Mouse (Mus musculus) liver, adult 2 months (tissue): Measurements from ENCODE around the gene Pdlim5. TPM values are rescaled to one million over a fixed set of nuclear protein-coding genes. Genes with fewer than 3 reads are reported as not detected.
A peak's percentile ranks its signal among the peaks of the same experiment; 100 is the strongest.
"Not testable (repeated sequence)": the region's sequence is repeated elsewhere in the genome, so short reads cannot be mapped to it uniquely, and the experiment has no call there.

Source experiments
- DNase-seq: peaks from one replicate; pipeline ENCODE4 v3.0.0-alpha.2; 2011; ENCODE audit warnings: low read depth, low spot score; ENCODE audit errors: extremely low read depth
- H3K27ac ChIP-seq: fragments of 200-500 bp; replicated peaks from 2 replicates; pipeline ENCODE4 v1.5.1; 2012; ENCODE audit warnings: low read depth, mild to moderate bottlenecking, control low read depth, inconsistent platforms, low read length; ENCODE audit not compliant: insufficient read depth
- H3K27me3 ChIP-seq: fragments of 200-500 bp; 2 replicates; pipeline ENCODE4 v1.6.1; 2012; ENCODE audit warnings: mild to moderate bottlenecking, moderate library complexity, low read length, inconsistent platforms; ENCODE audit not compliant: control insufficient read depth, insufficient read depth
- H3K36me3 ChIP-seq: fragments of 200-500 bp; 2 replicates; pipeline ENCODE4 v1.6.1; 2012; ENCODE audit warnings: low read length, inconsistent platforms; ENCODE audit not compliant: control insufficient read depth, insufficient read depth
- H3K4me1 ChIP-seq: fragments of 200-500 bp; 2 replicates; pipeline ENCODE4 v1.6.1; 2011; ENCODE audit warnings: low read length; ENCODE audit not compliant: control insufficient read depth, insufficient read depth
- H3K4me3 ChIP-seq: fragments of 200-500 bp; 2 replicates; pipeline ENCODE4 v1.5.1; 2011; ENCODE audit warnings: low read depth, mild to moderate bottlenecking, control low read depth, low read length, moderate library complexity; ENCODE audit not compliant: insufficient read depth
- H3K79me2 ChIP-seq: fragments of 200-500 bp; 2 replicates; pipeline ENCODE4 v1.6.1; 2012; ENCODE audit warnings: inconsistent platforms, mild to moderate bottlenecking, low read length, moderate library complexity; ENCODE audit not compliant: control insufficient read depth, insufficient read depth
- H3K9ac ChIP-seq: fragments of 200-500 bp; 2 replicates; pipeline ENCODE4 v1.6.1; 2012; ENCODE audit warnings: low read depth, mild to moderate bottlenecking, control low read depth, inconsistent platforms, low read length
- CTCF ChIP-seq: fragments of 200-500 bp; IDR thresholded peaks from 2 replicates; pipeline ENCODE4 v1.5.1; 2011; ENCODE audit warnings: low read depth, low read length, control low read depth
- POLR2A ChIP-seq: fragments of 200-500 bp; IDR thresholded peaks from 2 replicates; pipeline ENCODE4 v1.6.1; 2011; ENCODE audit warnings: low read length, control low read depth; ENCODE audit not compliant: insufficient read depth; ENCODE audit errors: extremely low read depth
- WGBS: fragments of 180-500 bp; shearing (Covaris S2); methylation state at CpG from one replicate; pipeline ENCODE4 v1.1.7; 2018; 5-methylcytosine and 5-hydroxymethylcytosine counted together
- polyA plus RNA-seq: library from polyadenylated mRNA; depleted of rRNA; stranded (reverse); fragments of >200 nt; gene quantifications from 2 replicates; pipeline ENCODE4 v1.2.3, GENCODE M21; 2012
- total RNA-seq: library from RNA; depleted of rRNA; stranded (reverse); fragments of >200 nt; gene quantifications from 2 replicates; pipeline ENCODE4 v1.2.3, GENCODE M21; 2014

The Pdlim5 gene
- total and polyA plus RNA-seq, 2 experiments, result 31.4 to 45.8 TPM

GRCm38 (mm10) chr3:142440191-142440590 lies 44.7 kb upstream of the Pdlim5 start:
- no peak for DNase-seq
- Histone ChIP-seq H3K4me1 (peaks cover 3% of the 10 kb centered on the region; the same call in 1 of the 2 replicates), H3K4me3 (no peak overlapping the region), H3K27ac (no peak overlapping the region), H3K36me3 (no peaks in the 10 kb centered on the region), H3K79me2 (no peaks in the 10 kb centered on the region), H3K9ac (no peak overlapping the region), H3K27me3 (0 out of 2 replicates have a peak, but pooled peaks cover 2% of the 10 kb centered on the region)
- no peak for TF ChIP-seq CTCF
- TF ChIP-seq POLR2A, result no peak
- WGBS, result 65% methylated on average over 4 of the region's 4 CpGs

DNA sequence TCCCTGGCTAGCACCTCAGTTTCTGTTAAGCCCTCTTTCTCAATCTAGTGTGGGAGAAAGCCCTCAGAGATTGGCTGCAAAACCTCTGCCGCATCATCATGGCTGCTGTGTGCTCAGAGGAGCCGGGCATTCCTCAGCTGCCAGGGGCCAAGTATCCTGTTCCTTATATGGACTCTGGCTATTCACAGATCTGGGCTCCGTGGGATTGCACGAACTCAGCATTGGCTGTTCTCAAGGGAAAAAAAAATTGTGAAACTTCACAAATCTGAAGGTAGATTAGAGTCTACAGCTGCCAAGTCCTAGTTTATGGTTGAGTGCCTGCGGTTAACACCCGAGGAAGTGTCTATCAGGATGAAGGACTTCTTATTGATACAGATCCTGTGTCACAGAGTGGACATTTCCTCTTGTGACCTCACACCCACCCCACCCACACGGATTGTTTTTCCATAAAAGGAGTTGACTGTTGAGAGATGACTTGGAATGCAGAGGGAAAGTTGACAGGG lies 44.1 kb upstream of the Pdlim5 start:
- Histone ChIP-seq H3K4me1 (peaks cover 3% of the 10 kb centered on the region; the same call in 1 of the 2 replicates), H3K4me3 (no peak overlapping the region), H3K27ac (0 out of 2 replicates have a peak overlapping the region, but pooled peaks have one; percentile 10), H3K36me3 (no peaks in the 10 kb centered on the region), H3K79me2 (no peaks in the 10 kb centered on the region), H3K9ac (no peak overlapping the region), H3K27me3 (0 out of 2 replicates have a peak, but pooled peaks cover 2% of the 10 kb centered on the region)
- DNase-seq, result no peak
- WGBS, result 56% methylated on average over 7 of the region's 7 CpGs
- TF ChIP-seq POLR2A (no peak), CTCF (no peak)

DNA sequence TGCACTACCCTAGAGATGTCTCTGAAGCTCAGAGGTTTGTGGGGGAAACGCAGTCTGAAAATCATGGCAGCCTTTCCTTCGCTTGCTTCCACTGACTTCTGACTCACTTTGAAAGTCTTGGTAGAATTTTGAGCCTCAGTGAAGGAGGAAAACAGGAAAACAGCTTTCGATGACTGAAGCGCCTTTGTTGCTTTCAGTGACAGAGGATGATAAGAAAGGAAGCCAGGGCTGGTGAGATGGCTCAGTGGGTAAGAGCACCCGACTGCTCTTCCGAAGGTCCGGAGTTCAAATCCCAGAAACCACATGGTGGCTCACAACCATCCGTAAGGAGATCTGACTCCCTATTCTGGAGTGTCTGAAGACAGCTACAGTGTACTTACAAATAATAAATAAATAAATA lies 43.1 kb upstream of the Pdlim5 start:
- H3K27me3 ChIP-seq, DNase-seq, H3K79me2 ChIP-seq, H3K36me3 ChIP-seq, H3K9ac ChIP-seq, H3K4me3 ChIP-seq, H3K27ac ChIP-seq, H3K4me1 ChIP-seq: not testable (repeated sequence)
- WGBS, result 84% methylated on average over 8 of the region's 8 CpGs

DNA sequence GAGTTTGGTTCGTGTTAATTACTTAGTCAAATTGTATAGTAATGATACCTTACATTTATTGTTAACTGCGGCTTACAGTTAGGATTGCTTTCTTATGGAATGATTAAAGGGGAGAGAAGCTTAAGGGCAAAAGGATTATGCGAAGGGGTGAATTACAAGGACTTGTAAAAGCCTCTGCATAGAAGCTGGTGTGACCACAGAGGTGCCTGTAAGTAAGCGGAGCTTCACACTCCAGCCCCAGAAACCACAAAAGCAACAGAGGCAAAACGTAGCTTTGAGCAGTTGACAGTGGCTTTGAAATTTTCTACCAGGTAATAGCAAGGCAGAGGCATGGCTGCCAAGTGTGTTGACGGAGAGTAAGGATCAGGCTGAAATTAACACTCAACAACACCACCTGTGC lies 41.3 kb upstream of the Pdlim5 start:
- Histone ChIP-seq H3K27me3 (0 out of 2 replicates have a peak, but pooled peaks cover 2% of the 10 kb centered on the region), H3K4me3 (no peak overlapping the region), H3K4me1 (no peaks in the 10 kb centered on the region), H3K36me3 (no peaks in the 10 kb centered on the region), H3K27ac (no peak overlapping the region), H3K79me2 (no peaks in the 10 kb centered on the region), H3K9ac (no peak overlapping the region)
- WGBS, result 88% methylated on average over 6 of the region's 6 CpGs
- no peak for TF ChIP-seq POLR2A
- TF ChIP-seq CTCF, result no peak
- no peak for DNase-seq

DNA sequence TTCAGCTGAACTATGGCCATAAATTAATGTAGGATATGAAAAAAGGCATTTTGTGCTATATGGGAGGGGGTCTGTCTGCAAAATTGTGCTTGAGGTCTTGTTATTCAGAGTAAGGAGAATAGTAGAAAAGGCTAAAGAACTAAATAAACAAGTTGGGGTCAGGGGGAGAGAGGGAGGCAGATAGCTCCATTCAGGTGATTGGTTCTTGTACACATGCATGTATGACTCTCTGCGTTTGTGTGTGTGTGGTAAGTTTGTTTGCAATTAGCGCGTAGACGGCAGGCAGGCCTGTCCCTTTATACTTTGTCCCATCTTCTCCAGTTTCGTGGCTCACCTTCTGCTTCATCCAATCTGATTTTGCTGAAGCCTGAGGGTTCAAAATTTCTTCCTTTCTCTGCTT lies 40.7 kb upstream of the Pdlim5 start:
- no peak for DNase-seq
- 77% methylated on average over 5 of the region's 5 CpGs for WGBS
- no peak overlapping the region for H3K4me3 ChIP-seq
- H3K27ac ChIP-seq, result no peak overlapping the region
- TF ChIP-seq POLR2A (no peak), CTCF (no peak)
- no peaks in the 10 kb centered on the region for H3K4me1 ChIP-seq
- no peaks in the 10 kb centered on the region for H3K36me3 ChIP-seq
- no peaks in the 10 kb centered on the region for H3K79me2 ChIP-seq
- no peak overlapping the region for H3K9ac ChIP-seq
- H3K27me3 ChIP-seq, result 0 out of 2 replicates have a peak, but pooled peaks cover 2% of the 10 kb centered on the region

GRCm38 (mm10) chr3:142434786-142435168 lies 39.3 kb upstream of the Pdlim5 start:
- Histone ChIP-seq H3K4me3 (no peak overlapping the region), H3K4me1 (no peaks in the 10 kb centered on the region), H3K79me2 (no peaks in the 10 kb centered on the region), H3K27me3 (0 out of 2 replicates have a peak, but pooled peaks cover 2% of the 10 kb centered on the region), H3K9ac (no peak overlapping the region), H3K36me3 (no peaks in the 10 kb centered on the region), H3K27ac (no peak overlapping the region)
- TF ChIP-seq CTCF (no peak), POLR2A (no peak)
- WGBS, result 29% methylated on average over 4 of the region's 4 CpGs
- no peak for DNase-seq
